Mouse (Mus musculus) neural tube, embryonic 14.5 days (tissue): ENCODE measurements around the gene Gm20388. TPM values are rescaled to one million over a fixed set of nuclear protein-coding genes. Genes with fewer than 3 reads are reported as not detected.

Experiments used
- ATAC-seq: fragments of 200-750 bp; cut with Nextera tagmentation; 2 replicates; pipeline ENCODE4 v1.8.0; 2017; ENCODE audit warnings: low read depth, mild to moderate bottlenecking, moderate TSS enrichment, moderate library complexity
- H3K27ac ChIP-seq: fragments of 300-500 bp; sonication (generic); 2 replicates; pipeline ENCODE4 v1.5.1; 2014; ENCODE audit warnings: low read depth, mild to moderate bottlenecking, control low read depth, low read length, moderate library complexity, mixed read lengths
- H3K27me3 ChIP-seq: fragments of 300-500 bp; sonication (generic); 2 replicates; pipeline ENCODE4 v1.6.1; 2014; ENCODE audit warnings: low read length; ENCODE audit not compliant: control insufficient read depth, insufficient read depth
- H3K36me3 ChIP-seq: fragments of 300-500 bp; sonication (generic); 2 replicates; pipeline ENCODE4 v1.6.1; 2014; ENCODE audit warnings: low read length, mixed read lengths; ENCODE audit not compliant: control insufficient read depth, insufficient read depth
- H3K4me1 ChIP-seq: fragments of 300-500 bp; sonication (generic); 2 replicates; pipeline ENCODE4 v1.6.1; 2014; ENCODE audit warnings: low read length; ENCODE audit not compliant: control insufficient read depth, insufficient read depth
- H3K4me2 ChIP-seq: fragments of 300-500 bp; sonication (generic); 2 replicates; pipeline ENCODE4 v1.6.1; 2014; ENCODE audit warnings: mild to moderate bottlenecking, low read depth, low read length, control low read depth
- H3K4me3 ChIP-seq: fragments of 300-500 bp; sonication (generic); 2 replicates; pipeline ENCODE4 v1.5.1; 2014; ENCODE audit warnings: low read depth, low read length, control low read depth, mixed read lengths
- H3K9ac ChIP-seq: fragments of 300-500 bp; sonication (generic); replicated peaks from 2 replicates; pipeline ENCODE4 v1.6.1; 2014; ENCODE audit warnings: low read depth, mild to moderate bottlenecking, control low read depth, low read length, mixed read lengths
- H3K9me3 ChIP-seq: fragments of 300-500 bp; sonication (generic); 2 replicates; pipeline ENCODE4 v1.6.1; 2016; ENCODE audit warnings: low read length; ENCODE audit not compliant: control insufficient read depth
- WGBS: fragments of 180-500 bp; shearing (Covaris S2); extraction: QIAGEN DNeasy Blood & Tissue Kit; methylation state at CpG from one replicate; pipeline ENCODE4 v1.1.7; 2014; 5-methylcytosine and 5-hydroxymethylcytosine counted together
- polyA plus RNA-seq: library from polyadenylated mRNA; unstranded; fragments of >200 nt; fragmentation: Nextera tagmentation; extraction: Ambion mirVana; gene quantifications from 2 replicates; pipeline ENCODE4 v1.2.1, GENCODE M21; 2014

Gm20388 gene
- polyA plus RNA-seq, 1 experiment from 2014 or later = 10.3 TPM

- no peak overlapping the region for H3K4me2 ChIP-seq
- ATAC-seq = no peak
- peaks cover 17% of the 10 kb centered on the region for H3K4me1 ChIP-seq
- 47% methylated on average over 9 of the region's 9 CpGs for WGBS
- H3K27me3 ChIP-seq = no peaks in the 10 kb centered on the region
- H3K27ac ChIP-seq = no peak overlapping the region
- H3K36me3 ChIP-seq = 0 out of 2 replicates have a peak, but pooled peaks cover 6% of the 10 kb centered on the region
- no peak overlapping the region for H3K4me3 ChIP-seq
- no peaks in the 10 kb centered on the region for H3K9me3 ChIP-seq
- H3K9ac ChIP-seq = no peak overlapping the region
Measured at GRCm38 (mm10) chr8:122573577-122573976, 2662.9 kb downstream of the Gm20388 start.

GRCm38 (mm10) chr8:122574264-122574663 lies 2663.6 kb downstream of the Gm20388 start:
- Histone ChIP-seq H3K4me1 (peaks cover 17% of the 10 kb centered on the region), H3K27ac (no peak overlapping the region), H3K27me3 (no peaks in the 10 kb centered on the region), H3K4me3 (no peak overlapping the region), H3K9me3 (no peaks in the 10 kb centered on the region), H3K36me3 (0 out of 2 replicates have a peak, but pooled peaks cover 6% of the 10 kb centered on the region), H3K9ac (no peak overlapping the region), H3K4me2 (no peak overlapping the region)
- no peak for ATAC-seq
- 45% methylated on average over 3 of the region's 3 CpGs for WGBS

- peaks cover 17% of the 10 kb centered on the region for H3K4me1 ChIP-seq
- H3K4me3 ChIP-seq = no peak overlapping the region
- H3K36me3 ChIP-seq = 0 out of 2 replicates have a peak, but pooled peaks cover 6% of the 10 kb centered on the region
- WGBS = 50% methylated on average over 10 of the region's 10 CpGs
- ATAC-seq = no peak
- H3K27ac ChIP-seq = no peak overlapping the region
- H3K9me3 ChIP-seq = no peaks in the 10 kb centered on the region
- H3K4me2 ChIP-seq = no peak overlapping the region
- H3K9ac ChIP-seq = no peak overlapping the region
- H3K27me3 ChIP-seq = no peaks in the 10 kb centered on the region
Measured at GRCm38 (mm10) chr8:122574667-122575251, 2664.1 kb downstream of the Gm20388 start.

- 81% methylated on average over 8 of the region's 8 CpGs for WGBS
- H3K36me3 ChIP-seq = 0 out of 2 replicates have a peak, but pooled peaks cover 6% of the 10 kb centered on the region
- no peak overlapping the region for H3K9ac ChIP-seq
- ATAC-seq = no peak
- H3K4me3 ChIP-seq = peak overlapping the region; percentile 60; the same call in 1 of the 2 replicates
- no peaks in the 10 kb centered on the region for H3K27me3 ChIP-seq
- peak overlapping the region; percentile 95 for H3K4me2 ChIP-seq
- no peak overlapping the region for H3K27ac ChIP-seq
- H3K4me1 ChIP-seq = peaks cover 17% of the 10 kb centered on the region
- H3K9me3 ChIP-seq = no peaks in the 10 kb centered on the region
Measured at GRCm38 (mm10) chr8:122575286-122575685, 2664.6 kb downstream of the Gm20388 start.

DNA sequence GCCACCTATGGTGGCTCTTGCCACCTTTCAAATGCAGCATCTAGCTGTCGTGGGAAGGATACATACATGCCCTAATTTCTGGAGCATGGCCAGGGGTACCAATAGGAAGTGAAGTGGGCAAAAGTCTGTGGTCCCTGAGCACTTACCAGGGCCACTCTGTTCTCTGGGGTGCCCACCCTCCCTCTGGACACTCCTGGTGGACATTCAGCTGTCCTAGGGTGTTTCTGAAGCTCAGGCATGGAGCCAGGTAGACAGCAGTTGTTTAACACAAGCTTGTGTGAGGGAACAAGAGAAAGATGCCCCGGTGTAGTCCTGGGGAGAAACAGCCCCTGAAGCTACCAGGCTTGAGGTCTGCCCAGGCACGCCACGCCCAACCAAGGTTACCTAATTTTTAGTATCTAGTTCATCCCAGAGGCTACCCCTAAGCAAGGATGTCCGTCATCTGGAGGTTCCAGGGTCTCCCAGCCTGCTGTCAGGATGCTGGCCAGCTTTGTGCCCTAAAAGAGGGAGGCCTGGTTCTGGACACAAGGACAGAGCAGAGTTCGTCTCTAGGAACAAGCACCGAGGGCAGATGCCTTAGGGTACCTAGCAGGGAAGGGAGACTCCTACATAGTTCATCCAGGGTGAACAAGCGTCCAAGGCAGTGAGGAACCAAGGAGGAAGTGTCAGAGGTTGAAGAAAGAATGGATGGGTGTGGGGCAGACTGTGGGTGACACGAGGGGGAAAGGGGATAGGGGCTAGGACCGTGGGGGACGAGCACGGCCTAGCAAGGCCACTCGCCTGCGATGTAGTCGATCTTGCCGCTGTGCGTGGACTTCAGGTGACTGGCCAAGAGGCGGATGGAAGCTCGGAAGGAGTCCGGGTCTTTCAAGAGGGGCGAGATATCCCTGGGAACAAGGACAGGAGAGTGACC lies 2665.3 kb downstream of the Gm20388 start:
- Histone ChIP-seq H3K4me2 (peak overlapping the region; percentile 95), H3K27ac (peak overlapping the region; percentile 52), H3K4me3 (peak overlapping the region; percentile 60), H3K9me3 (no peaks in the 10 kb centered on the region), H3K9ac (peak overlapping the region; percentile 65), H3K36me3 (0 out of 2 replicates have a peak, but pooled peaks cover 6% of the 10 kb centered on the region), H3K27me3 (no peaks in the 10 kb centered on the region), H3K4me1 (peaks cover 17% of the 10 kb centered on the region)
- no peak; the same call in 1 of the 2 replicates for ATAC-seq
- WGBS = 20% methylated on average over 21 of the region's 21 CpGs

GRCm38 (mm10) chr8:122576648-122577022 lies 2666.0 kb downstream of the Gm20388 start, which contains the start of gene Aprt:
Aprt (minus strand) TSS chr8:122576909.
- Histone ChIP-seq H3K27ac (peak within 1 kb of the TSS; percentile 52), H3K9ac (peak within 1 kb of the TSS; percentile 65), H3K36me3 (0 out of 2 replicates have a peak, but pooled peaks cover 6% of the 10 kb centered on the region), H3K4me3 (peak within 1 kb of the TSS; percentile 60), H3K4me1 (peaks cover 17% of the 10 kb centered on the region), H3K4me2 (peak within 1 kb of the TSS; percentile 95), H3K27me3 (no peaks in the 10 kb centered on the region), H3K9me3 (no peaks in the 10 kb centered on the region)
- ATAC-seq = peak; percentile 88
- under 1% methylated on average over 39 of the region's 39 CpGs for WGBS

DNA sequence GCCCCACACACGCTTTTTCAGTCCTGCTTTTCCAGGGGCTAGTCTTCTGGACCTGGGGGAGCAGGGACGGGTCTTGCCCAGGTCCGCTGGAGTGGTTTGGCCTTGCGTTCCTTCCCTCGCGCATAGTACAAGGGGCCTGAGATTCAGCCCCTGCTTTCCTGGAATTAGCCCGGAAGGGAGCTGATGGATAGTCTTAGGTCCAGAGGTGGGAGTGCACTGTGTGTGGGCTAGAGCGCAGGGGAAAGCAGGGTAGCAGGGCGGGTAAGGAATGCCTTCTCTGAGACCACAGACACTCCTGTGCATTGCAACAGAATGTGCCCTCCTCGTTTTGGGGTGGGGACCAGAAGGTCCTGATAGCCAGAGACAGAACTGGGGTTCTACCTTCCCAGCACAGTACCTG lies 2666.5 kb downstream of the Gm20388 start:
- peak overlapping the region; percentile 95 for H3K4me2 ChIP-seq
- ATAC-seq = peak; percentile 8; the same call in 1 of the 2 replicates
- H3K27ac ChIP-seq = no peak overlapping the region
- H3K27me3 ChIP-seq = no peaks in the 10 kb centered on the region
- H3K9ac ChIP-seq = peak overlapping the region; percentile 65
- WGBS = 42% methylated on average over 10 of the region's 10 CpGs
- no peaks in the 10 kb centered on the region for H3K9me3 ChIP-seq
- H3K36me3 ChIP-seq = 0 out of 2 replicates have a peak, but pooled peaks cover 3% of the 10 kb centered on the region
- H3K4me1 ChIP-seq = peaks cover 17% of the 10 kb centered on the region
- peak overlapping the region; percentile 60 for H3K4me3 ChIP-seq

DNA sequence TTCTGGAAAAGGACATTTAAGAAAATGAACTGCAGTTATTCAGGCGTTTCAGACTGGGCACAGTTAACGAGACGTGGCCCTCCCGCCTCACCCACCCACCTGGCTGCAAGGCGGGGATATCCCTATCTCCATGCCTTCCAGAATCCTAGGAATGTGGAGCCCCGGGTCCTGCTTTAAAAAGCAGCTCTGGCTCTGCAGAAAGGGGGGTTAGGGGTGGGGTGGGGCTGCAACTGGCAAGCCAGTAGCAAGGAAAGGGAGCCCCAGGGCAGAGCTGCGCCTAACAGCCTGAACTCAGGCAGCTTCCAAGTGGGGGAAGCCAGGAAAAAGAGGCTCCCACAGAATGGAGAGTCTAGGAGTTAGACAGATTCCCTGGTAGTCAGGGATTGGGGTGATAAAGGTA lies 2668.6 kb downstream of the Gm20388 start:
- no peaks in the 10 kb centered on the region for H3K36me3 ChIP-seq
- peaks cover 17% of the 10 kb centered on the region for H3K4me1 ChIP-seq
- H3K27ac ChIP-seq = no peak overlapping the region
- no peak overlapping the region for H3K4me2 ChIP-seq
- no peak for ATAC-seq
- H3K4me3 ChIP-seq = no peak overlapping the region
- no peaks in the 10 kb centered on the region for H3K27me3 ChIP-seq
- no peaks in the 10 kb centered on the region for H3K9me3 ChIP-seq
- no peak overlapping the region for H3K9ac ChIP-seq
- 28% methylated on average over 7 of the region's 7 CpGs for WGBS

DNA sequence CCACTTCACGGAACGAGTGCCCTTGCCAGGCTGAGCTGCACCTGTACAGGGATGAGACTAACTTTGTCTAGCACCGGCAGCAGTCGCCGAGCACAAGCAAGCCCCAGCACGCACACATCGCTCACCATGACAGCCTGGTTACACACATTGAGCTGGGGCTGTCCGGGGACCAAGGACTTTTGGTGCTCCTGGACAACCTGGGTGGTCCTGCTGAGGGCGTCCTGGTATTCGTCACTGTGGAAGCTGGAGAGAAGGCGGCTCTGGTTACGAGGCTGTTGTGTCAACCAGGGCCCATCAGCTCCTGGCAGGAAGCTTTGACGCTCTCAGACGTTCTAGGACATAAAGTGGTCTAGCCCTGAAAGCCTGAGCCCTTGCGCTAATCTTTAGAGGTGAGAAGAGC lies 2670.3 kb downstream of the Gm20388 start:
- H3K4me3 ChIP-seq = no peak overlapping the region
- peaks cover 11% of the 10 kb centered on the region for H3K4me1 ChIP-seq
- H3K27me3 ChIP-seq = no peaks in the 10 kb centered on the region
- 64% methylated on average over 13 of the region's 15 CpGs for WGBS
- H3K9ac ChIP-seq = no peak overlapping the region
- H3K27ac ChIP-seq = no peak overlapping the region
- H3K36me3 ChIP-seq = no peaks in the 10 kb centered on the region
- no peak for ATAC-seq
- no peak overlapping the region for H3K4me2 ChIP-seq
- H3K9me3 ChIP-seq = no peaks in the 10 kb centered on the region
